Mouse (Mus musculus) small intestine, adult 2 months (tissue): ENCODE measurements around the gene Spns1.

ENCODE experiments used
- CTCF ChIP-seq: fragments of 200-500 bp; IDR thresholded peaks from 2 replicates; pipeline ENCODE4 v1.5.1; 2012; ENCODE audit warnings: low read depth, mild to moderate bottlenecking, control low read depth, inconsistent platforms, low read length, moderate library complexity, mixed read lengths; ENCODE audit not compliant: insufficient replicate concordance, insufficient read length; ENCODE audit errors: extremely low read depth
- POLR2A ChIP-seq: fragments of 200-500 bp; IDR thresholded peaks from 2 replicates; pipeline ENCODE4 v1.6.1; 2012; ENCODE audit warnings: low read depth, mild to moderate bottlenecking, control low read depth, inconsistent platforms, low read length, moderate library complexity

DNA sequence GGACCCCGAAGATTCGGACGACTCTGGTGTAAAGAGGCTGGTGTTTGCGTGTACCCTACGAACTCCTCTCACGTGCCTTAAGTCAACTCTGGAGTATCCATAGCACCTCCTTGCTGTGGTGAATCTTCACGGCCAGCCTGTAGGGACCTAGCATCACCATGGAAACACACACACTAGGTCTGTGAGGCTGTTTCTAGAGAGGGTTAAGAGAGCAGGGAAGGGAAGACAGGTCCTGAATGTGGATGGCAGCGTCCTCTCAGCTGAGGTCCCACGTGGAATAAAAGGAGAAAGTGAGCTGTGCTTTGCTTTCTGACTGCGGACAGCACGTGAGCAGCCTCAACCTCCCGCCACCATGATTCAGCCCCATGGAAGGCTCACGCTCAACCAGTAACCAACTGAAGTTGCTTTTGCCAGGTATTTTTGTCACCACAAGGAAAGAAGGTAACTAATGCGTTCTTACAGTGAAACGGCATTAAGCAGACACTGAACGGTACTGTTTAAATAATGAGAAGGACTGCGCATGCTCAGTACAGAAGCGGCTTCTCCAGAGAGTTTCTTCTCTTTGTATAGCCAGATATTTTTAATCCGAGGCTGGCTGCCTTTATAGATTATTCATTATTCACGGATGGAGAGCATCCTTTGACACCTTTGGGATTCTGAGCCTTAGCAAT lies 26.4 kb downstream of the Spns1 start:
- no peak for TF ChIP-seq CTCF
- TF ChIP-seq POLR2A, result no peak
